Mouse (Mus musculus): ENCODE data around the gene C1qtnf6.

DNA sequence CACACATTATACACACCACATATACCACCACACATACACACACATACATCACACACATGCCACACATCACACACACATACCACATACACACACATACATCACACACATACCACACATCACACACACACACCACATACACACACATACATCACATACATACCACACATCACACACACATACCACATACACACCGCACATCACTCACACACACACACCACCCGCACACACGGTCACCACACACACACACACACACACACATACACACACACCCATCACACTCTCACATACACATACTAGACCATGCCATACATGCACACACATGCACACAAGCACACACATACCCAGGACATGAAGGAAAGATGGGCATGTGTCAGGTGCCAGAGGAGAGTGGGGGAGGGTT is 32.1 kb upstream of the C1qtnf6 start:
- no peak; the same call in 2 of the 3 replicates for TF ChIP-seq GATA1 (IDR thresholded peaks at IDR 0.05; ENCODE audit: borderline replicate concordance, low read length)
- TF ChIP-seq FLI1 (IDR thresholded peaks at IDR 0.05; ENCODE audit: low read length), result no peak
